Mouse (Mus musculus) olfactory bulb, adult 2 months (tissue): ENCODE measurements around the gene Ube3c.

ENCODE experiments used
- CTCF ChIP-seq: fragments of 200-500 bp; IDR thresholded peaks from 2 replicates; pipeline ENCODE4 v1.5.1; 2012; ENCODE audit warnings: low read depth, mild to moderate bottlenecking, low read length, moderate library complexity; ENCODE audit not compliant: insufficient read depth
- POLR2A ChIP-seq: fragments of 200-500 bp; IDR thresholded peaks from 2 replicates; pipeline ENCODE4 v1.6.1; 2012; ENCODE audit warnings: mild to moderate bottlenecking, low read depth, low read length, moderate library complexity; ENCODE audit not compliant: insufficient read depth

DNA sequence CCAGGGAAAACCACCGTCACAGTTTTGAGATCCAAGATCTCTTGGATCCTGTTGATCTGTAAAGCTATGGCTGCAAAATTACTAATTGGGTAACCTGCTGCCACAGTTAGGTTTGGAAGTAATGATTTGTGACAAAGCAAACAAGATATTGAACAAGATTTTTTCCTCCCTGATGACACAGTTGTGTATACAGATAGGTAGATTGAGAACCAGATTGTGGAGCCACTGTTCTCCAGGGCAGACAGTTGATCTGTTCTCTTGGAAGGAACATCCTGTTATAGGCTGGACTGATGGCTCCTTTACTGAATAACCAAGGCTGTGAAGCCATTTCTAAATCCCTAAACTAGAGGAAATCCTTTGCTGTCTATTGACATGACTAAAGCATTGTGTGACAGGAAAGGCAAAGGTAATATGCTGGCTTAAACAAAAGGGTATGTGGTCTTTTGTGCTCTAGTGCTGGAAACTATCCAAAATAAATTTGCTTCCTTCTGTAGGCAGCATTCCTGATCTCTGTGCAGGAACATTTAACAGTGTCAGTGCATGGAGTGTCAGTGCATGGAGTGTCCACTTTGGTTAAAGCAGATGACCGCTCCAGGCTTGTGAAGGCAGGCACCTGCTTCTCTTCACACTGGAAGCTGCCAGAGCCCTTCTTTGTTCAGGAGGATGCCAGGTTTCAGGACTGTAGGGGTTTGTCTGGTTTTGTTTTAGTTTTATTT, 15.0 kb downstream of the Ube3c start:
- TF ChIP-seq CTCF, result no peak
- no peak for TF ChIP-seq POLR2A
